Mouse (Mus musculus) heart, postnatal 0 days (tissue): ENCODE measurements around the gene Gfod1.

Experiments
- CTCF ChIP-seq: IDR thresholded peaks from 2 replicates; pipeline ENCODE4 v1.5.1; 2016; ENCODE audit warnings: antibody characterized with exemption, control low read depth, low read depth
- EP300 ChIP-seq: IDR thresholded peaks from 2 replicates; pipeline ENCODE4 v1.6.1; 2016; ENCODE audit warnings: antibody characterized with exemption, low read depth

DNA sequence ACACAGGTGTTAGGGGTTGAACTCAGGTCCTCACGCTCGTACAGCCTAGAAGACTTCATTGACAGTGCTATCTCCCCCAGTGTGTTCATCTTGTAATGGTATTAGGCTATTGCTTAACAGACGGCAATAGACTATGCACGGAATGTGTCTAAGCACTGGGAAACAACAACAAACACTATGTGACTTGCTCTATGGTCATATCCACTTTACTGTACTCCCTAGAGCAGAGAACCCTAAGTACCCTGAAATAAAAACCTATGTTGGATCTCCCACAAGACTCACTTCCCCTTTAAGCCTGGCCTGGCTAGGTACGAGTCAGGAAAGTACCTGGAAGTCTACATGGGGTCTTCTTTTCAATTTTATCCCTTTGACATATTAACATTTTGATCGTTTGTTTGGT lies 82.7 kb downstream of the Gfod1 start:
- TF ChIP-seq CTCF (no peak), EP300 (no peak)
